Mouse (Mus musculus): Measurements from ENCODE around the gene Fkbp10. TPM values are rescaled to one million over a fixed set of nuclear protein-coding genes. Genes with fewer than 3 reads are reported as not detected.

The Fkbp10 gene
- polyA plus RNA-seq, 1 experiment from 2014 or later: 20.1 TPM

- Histone ChIP-seq H3K4me3 (replicated peaks; ENCODE audit: low read depth, low read length) (no peak overlapping the region), H3K36me3 (ENCODE audit: control insufficient read depth, insufficient read depth, low read length) (peaks cover 47% of the 10 kb centered on the region)
- no peak for ATAC-seq (ENCODE audit: low FRiP score, low TSS enrichment)
These were observed 20.3 kb downstream of the Fkbp10 start for GRCm38 (mm10) chr11:100435678-100436246.

GRCm38 (mm10) chr11:100437901-100438300 lies 22.4 kb downstream of the Fkbp10 start:
- H3K4me3 ChIP-seq (replicated peaks; ENCODE audit: low read depth, low read length): no peak overlapping the region
- ATAC-seq (ENCODE audit: low FRiP score, low TSS enrichment): no peak
- no peak for DNase-seq
- H3K27ac ChIP-seq (replicated peaks; ENCODE audit: low read depth, low read length): no peak overlapping the region
- no peaks in the 10 kb centered on the region for H3K9me3 ChIP-seq (ENCODE audit: control insufficient read depth, low read length)
- peaks cover 11% of the 10 kb centered on the region; the same call in 1 of the 2 replicates for H3K4me1 ChIP-seq (ENCODE audit: control insufficient read depth, insufficient read depth, low read length)
- H3K27me3 ChIP-seq (ENCODE audit: control insufficient read depth, insufficient read depth, low read length): no peaks in the 10 kb centered on the region
- 56% methylated on average over 1 of the region's 1 CpGs for WGBS
- no peak overlapping the region for H3K9ac ChIP-seq (replicated peaks; ENCODE audit: low read length)
- H3K36me3 ChIP-seq (ENCODE audit: control insufficient read depth, insufficient read depth, low read length): peaks cover 39% of the 10 kb centered on the region
- H3K4me2 ChIP-seq (ENCODE audit: low read length): no peak overlapping the region

More at GRCm38 (mm10) chr11:100435678-100436246, 20.3 kb downstream of the Fkbp10 start:
- Histone ChIP-seq H3K27ac (replicated peaks; ENCODE audit: low read depth, low read length) (no peak overlapping the region), H3K9me3 (ENCODE audit: control insufficient read depth, low read length) (no peaks in the 10 kb centered on the region), H3K4me1 (ENCODE audit: control insufficient read depth, insufficient read depth, low read length) (peaks cover 8% of the 10 kb centered on the region; the same call in 1 of the 2 replicates), H3K27me3 (ENCODE audit: control insufficient read depth, insufficient read depth, low read length) (no peaks in the 10 kb centered on the region), H3K4me2 (ENCODE audit: low read length) (no peak overlapping the region), H3K9ac (replicated peaks; ENCODE audit: low read length) (no peak overlapping the region)
- 15% methylated on average over 9 of the region's 9 CpGs for WGBS
- DNase-seq: no peak

GRCm38 (mm10) chr11:100440691-100441522 lies 25.4 kb downstream of the Fkbp10 start:
- 2% methylated on average over 52 of the region's 52 CpGs for WGBS
- peak; percentile 92 for ATAC-seq (ENCODE audit: low FRiP score, low TSS enrichment)

GRCm38 (mm10) chr11:100441797-100442196 lies 26.3 kb downstream of the Fkbp10 start, which contains the start of the genes Nt5c3b and Klhl10:
Gene Nt5c3b (minus strand): TSS chr11:100441808.
Gene Klhl10 (plus strand): TSS chr11:100441917.
- DNase-seq (no peak), ATAC-seq (ENCODE audit: low FRiP score, low TSS enrichment) (no peak)
- peak within 1 kb of the TSS; percentile 68 for H3K4me3 ChIP-seq (replicated peaks; ENCODE audit: low read depth, low read length)
- H3K27ac ChIP-seq (replicated peaks; ENCODE audit: low read depth, low read length): peak within 1 kb of the TSS; percentile 66
- WGBS: 89% methylated on average over 8 of the region's 8 CpGs
- peaks cover 12% of the 10 kb centered on the region for H3K36me3 ChIP-seq (ENCODE audit: control insufficient read depth, insufficient read depth, low read length)
- H3K4me2 ChIP-seq (ENCODE audit: low read length): peak within 1 kb of the TSS; percentile 71
- H3K9me3 ChIP-seq (ENCODE audit: control insufficient read depth, low read length): no peaks in the 10 kb centered on the region
- H3K9ac ChIP-seq (replicated peaks; ENCODE audit: low read length): peak within 1 kb of the TSS; percentile 84
- H3K27me3 ChIP-seq (ENCODE audit: control insufficient read depth, insufficient read depth, low read length): no peaks in the 10 kb centered on the region
- H3K4me1 ChIP-seq (ENCODE audit: control insufficient read depth, insufficient read depth, low read length): peaks cover 11% of the 10 kb centered on the region; the same call in 1 of the 2 replicates

More at GRCm38 (mm10) chr11:100440691-100441522, 25.4 kb downstream of the Fkbp10 start:
- peaks cover 20% of the 10 kb centered on the region for H3K36me3 ChIP-seq (ENCODE audit: control insufficient read depth, insufficient read depth, low read length)
- H3K4me3 ChIP-seq (replicated peaks; ENCODE audit: low read depth, low read length): peak overlapping the region; percentile 68
- DNase-seq: peak; percentile 94
- H3K4me1 ChIP-seq (ENCODE audit: control insufficient read depth, insufficient read depth, low read length): peaks cover 11% of the 10 kb centered on the region; the same call in 1 of the 2 replicates
- H3K27ac ChIP-seq (replicated peaks; ENCODE audit: low read depth, low read length): peak overlapping the region; percentile 66
- H3K4me2 ChIP-seq (ENCODE audit: low read length): peak overlapping the region; percentile 71
- H3K9ac ChIP-seq (replicated peaks; ENCODE audit: low read length): peak overlapping the region; percentile 84
- no peaks in the 10 kb centered on the region for H3K27me3 ChIP-seq (ENCODE audit: control insufficient read depth, insufficient read depth, low read length)
- H3K9me3 ChIP-seq (ENCODE audit: control insufficient read depth, low read length): no peaks in the 10 kb centered on the region

- H3K36me3 ChIP-seq (ENCODE audit: control insufficient read depth, insufficient read depth, low read length): peaks cover 4% of the 10 kb centered on the region
- no peak overlapping the region for H3K4me3 ChIP-seq (replicated peaks; ENCODE audit: low read depth, low read length)
- no peaks in the 10 kb centered on the region for H3K9me3 ChIP-seq (ENCODE audit: control insufficient read depth, low read length)
- ATAC-seq (ENCODE audit: low FRiP score, low TSS enrichment): no peak
- no peak overlapping the region for H3K27ac ChIP-seq (replicated peaks; ENCODE audit: low read depth, low read length)
- no peak overlapping the region for H3K9ac ChIP-seq (replicated peaks; ENCODE audit: low read length)
- no peak overlapping the region for H3K4me2 ChIP-seq (ENCODE audit: low read length)
- DNase-seq: no peak
- H3K4me1 ChIP-seq (ENCODE audit: control insufficient read depth, insufficient read depth, low read length): peaks cover 11% of the 10 kb centered on the region; the same call in 1 of the 2 replicates
- WGBS: 90% methylated on average over 6 of the region's 6 CpGs
- H3K27me3 ChIP-seq (ENCODE audit: control insufficient read depth, insufficient read depth, low read length): no peaks in the 10 kb centered on the region
These were observed 27.1 kb downstream of the Fkbp10 start for GRCm38 (mm10) chr11:100442625-100443024.

- no peak for ATAC-seq (ENCODE audit: low FRiP score, low TSS enrichment)
- Histone ChIP-seq H3K27ac (replicated peaks; ENCODE audit: low read depth, low read length) (no peak overlapping the region), H3K9ac (replicated peaks; ENCODE audit: low read length) (no peak overlapping the region), H3K4me2 (ENCODE audit: low read length) (no peak overlapping the region), H3K9me3 (ENCODE audit: control insufficient read depth, low read length) (no peaks in the 10 kb centered on the region), H3K27me3 (ENCODE audit: control insufficient read depth, insufficient read depth, low read length) (no peaks in the 10 kb centered on the region), H3K4me3 (replicated peaks; ENCODE audit: low read depth, low read length) (no peak overlapping the region), H3K4me1 (ENCODE audit: control insufficient read depth, insufficient read depth, low read length) (no peaks in the 10 kb centered on the region), H3K36me3 (ENCODE audit: control insufficient read depth, insufficient read depth, low read length) (peaks cover 32% of the 10 kb centered on the region)
- DNase-seq: no peak
- WGBS: 87% methylated on average over 4 of the region's 4 CpGs
These were observed 41.8 kb downstream of the Fkbp10 start for GRCm38 (mm10) chr11:100457247-100457646.

- ATAC-seq (ENCODE audit: low FRiP score, low TSS enrichment) (no peak), DNase-seq (no peak)
- Histone ChIP-seq H3K4me3 (replicated peaks; ENCODE audit: low read depth, low read length) (no peak overlapping the region), H3K27me3 (ENCODE audit: control insufficient read depth, insufficient read depth, low read length) (no peaks in the 10 kb centered on the region), H3K9ac (replicated peaks; ENCODE audit: low read length) (no peak overlapping the region), H3K4me2 (ENCODE audit: low read length) (no peak overlapping the region), H3K27ac (replicated peaks; ENCODE audit: low read depth, low read length) (no peak overlapping the region), H3K9me3 (ENCODE audit: control insufficient read depth, low read length) (no peaks in the 10 kb centered on the region), H3K4me1 (ENCODE audit: control insufficient read depth, insufficient read depth, low read length) (no peaks in the 10 kb centered on the region), H3K36me3 (ENCODE audit: control insufficient read depth, insufficient read depth, low read length) (peaks cover 36% of the 10 kb centered on the region)
- 92% methylated on average over 5 of the region's 5 CpGs for WGBS
These were observed 42.2 kb downstream of the Fkbp10 start for GRCm38 (mm10) chr11:100457711-100458110.

GRCm38 (mm10) chr11:100462699-100463098 lies 47.2 kb downstream of the Fkbp10 start:
- H3K4me2 ChIP-seq (ENCODE audit: low read length): no peak overlapping the region
- H3K9me3 ChIP-seq (ENCODE audit: control insufficient read depth, low read length): no peaks in the 10 kb centered on the region
- ATAC-seq (ENCODE audit: low FRiP score, low TSS enrichment) (no peak), DNase-seq (no peak)
- no peak overlapping the region for H3K4me3 ChIP-seq (replicated peaks; ENCODE audit: low read depth, low read length)
- no peak overlapping the region for H3K9ac ChIP-seq (replicated peaks; ENCODE audit: low read length)
- no peak overlapping the region for H3K27ac ChIP-seq (replicated peaks; ENCODE audit: low read depth, low read length)
- peaks cover 31% of the 10 kb centered on the region for H3K36me3 ChIP-seq (ENCODE audit: control insufficient read depth, insufficient read depth, low read length)
- H3K4me1 ChIP-seq (ENCODE audit: control insufficient read depth, insufficient read depth, low read length): no peaks in the 10 kb centered on the region
- H3K27me3 ChIP-seq (ENCODE audit: control insufficient read depth, insufficient read depth, low read length): no peaks in the 10 kb centered on the region
- 96% methylated on average over 10 of the region's 10 CpGs for WGBS
